Mouse (Mus musculus): ENCODE measurements around the gene Elmod3. TPM values are rescaled to one million over a fixed set of nuclear protein-coding genes. Genes with fewer than 3 reads are reported as not detected.

Gene Elmod3
- polyA plus RNA-seq, 1 experiment from 2014 or later = 17.6 TPM

DNA sequence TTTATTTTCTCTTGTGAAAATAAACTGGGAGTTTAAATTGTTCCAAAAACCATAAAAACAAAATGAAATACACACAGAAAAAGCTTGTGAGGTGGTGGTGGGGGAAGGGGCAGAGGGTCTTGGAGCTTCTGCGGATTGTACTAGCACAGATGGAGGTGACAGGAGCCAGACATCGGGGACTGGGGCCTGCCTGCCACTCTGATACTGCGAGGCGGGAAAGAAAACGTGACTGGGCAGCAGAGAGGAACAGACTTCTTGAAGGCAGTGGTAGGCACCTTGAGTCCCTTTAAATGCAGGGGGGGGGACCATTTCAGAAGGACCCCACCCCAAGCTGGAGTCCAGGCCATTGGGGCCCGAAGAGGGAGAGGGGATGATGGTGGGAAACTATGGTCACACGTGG is 28.2 kb upstream of the Elmod3 start:
- no peaks in the 10 kb centered on the region for H3K9me3 ChIP-seq (replicated peaks)
- peaks cover 25% of the 10 kb centered on the region for H3K36me3 ChIP-seq
- H3K9ac ChIP-seq = no peak overlapping the region
- no peak overlapping the region for H3K4me2 ChIP-seq (replicated peaks)
- no peaks in the 10 kb centered on the region for H3K27me3 ChIP-seq
- no peaks in the 10 kb centered on the region for H3K4me1 ChIP-seq
- ATAC-seq (ENCODE audit: low FRiP score) = no peak
- no peak overlapping the region for H3K4me3 ChIP-seq
- 91% methylated on average over 7 of the region's 7 CpGs for WGBS
- H3K27ac ChIP-seq = no peak overlapping the region

DNA sequence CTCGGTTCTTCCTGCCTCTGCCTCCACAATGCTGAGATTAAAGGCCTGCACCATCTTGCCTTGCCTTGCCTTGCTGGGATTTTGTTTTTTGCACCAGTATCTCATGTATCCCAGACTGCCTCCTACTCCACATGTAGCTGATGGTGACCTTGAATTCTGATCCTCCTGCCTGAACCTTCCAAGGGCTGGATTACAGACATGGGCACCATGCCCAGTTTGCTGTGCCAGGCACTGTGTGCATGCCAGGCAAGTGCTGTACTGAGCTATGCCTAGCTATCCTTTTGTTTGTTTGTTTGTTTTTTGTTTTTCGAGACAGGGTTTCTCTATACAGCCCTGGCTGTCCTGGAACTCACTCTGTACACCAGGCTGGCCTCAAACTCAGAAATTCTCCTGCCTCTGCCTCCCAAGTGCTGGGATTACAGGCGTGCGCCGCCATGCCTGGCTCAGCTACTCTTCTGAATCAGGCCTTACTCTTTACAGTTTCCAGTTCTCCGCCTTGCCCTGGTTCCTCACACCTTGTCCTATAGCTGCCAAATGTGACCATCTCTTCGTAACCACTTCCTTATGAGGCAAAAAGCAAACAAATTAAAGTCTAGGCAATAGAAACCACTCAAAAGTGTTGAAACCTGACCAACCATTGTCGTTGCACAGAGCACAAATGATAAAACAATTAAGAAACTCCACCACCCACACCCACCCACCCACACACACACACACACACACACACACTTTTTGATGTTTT is 25.6 kb upstream of the Elmod3 start:
- WGBS = 87% methylated on average over 8 of the region's 8 CpGs
- Histone ChIP-seq H3K27me3 (no peaks in the 10 kb centered on the region), H3K27ac (no peak overlapping the region), H3K36me3 (peaks cover 8% of the 10 kb centered on the region; the same call in 1 of the 2 replicates), H3K4me1 (no peaks in the 10 kb centered on the region), H3K4me3 (no peak overlapping the region), H3K9ac (no peak overlapping the region), H3K9me3 (replicated peaks) (no peaks in the 10 kb centered on the region), H3K4me2 (replicated peaks) (no peak overlapping the region)
- ATAC-seq (ENCODE audit: low FRiP score) = no peak

DNA sequence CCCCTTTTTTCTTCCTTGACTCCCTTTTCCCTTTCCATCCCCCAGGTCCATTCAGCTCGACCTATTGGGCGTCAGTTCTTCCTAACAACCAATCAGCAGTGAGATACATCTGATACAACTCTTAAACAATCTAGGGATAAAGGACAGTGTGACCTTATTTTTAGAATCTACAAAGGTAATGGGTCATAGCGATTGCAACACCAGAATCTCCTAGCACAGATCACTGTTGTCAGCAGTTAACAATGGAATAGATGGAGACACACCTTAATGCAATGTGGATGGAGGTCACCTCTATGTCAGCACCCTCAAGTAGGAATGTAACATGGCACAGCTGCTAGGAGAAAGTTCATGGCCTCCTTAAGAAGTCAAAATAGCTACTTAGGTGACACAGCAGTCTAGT is 24.7 kb upstream of the Elmod3 start:
- H3K4me2 ChIP-seq (replicated peaks) = no peak overlapping the region
- H3K9me3 ChIP-seq (replicated peaks) = no peaks in the 10 kb centered on the region
- 44% methylated on average over 3 of the region's 3 CpGs for WGBS
- H3K4me3 ChIP-seq = no peak overlapping the region
- no peaks in the 10 kb centered on the region for H3K27me3 ChIP-seq
- H3K4me1 ChIP-seq = no peaks in the 10 kb centered on the region
- ATAC-seq (ENCODE audit: low FRiP score) = no peak
- H3K27ac ChIP-seq = no peak overlapping the region
- no peak overlapping the region for H3K9ac ChIP-seq
- peaks cover 7% of the 10 kb centered on the region; the same call in 1 of the 2 replicates for H3K36me3 ChIP-seq

GRCm38 (mm10) chr6:72620920-72621319 is 22.7 kb upstream of the Elmod3 start:
- no peaks in the 10 kb centered on the region for H3K9me3 ChIP-seq (replicated peaks)
- H3K9ac ChIP-seq = no peak overlapping the region
- H3K4me1 ChIP-seq = peaks cover 8% of the 10 kb centered on the region
- no peak for ATAC-seq (ENCODE audit: low FRiP score)
- H3K4me3 ChIP-seq = no peak overlapping the region
- H3K27me3 ChIP-seq = no peaks in the 10 kb centered on the region
- 88% methylated on average over 5 of the region's 5 CpGs for WGBS
- no peak overlapping the region for H3K4me2 ChIP-seq (replicated peaks)
- no peak overlapping the region for H3K27ac ChIP-seq
- no peaks in the 10 kb centered on the region for H3K36me3 ChIP-seq

GRCm38 (mm10) chr6:72619734-72620532 is 21.7 kb upstream of the Elmod3 start:
- Histone ChIP-seq H3K27me3 (no peaks in the 10 kb centered on the region), H3K27ac (no peak overlapping the region), H3K4me3 (no peak overlapping the region), H3K36me3 (no peaks in the 10 kb centered on the region), H3K4me2 (replicated peaks) (no peak overlapping the region), H3K9me3 (replicated peaks) (no peaks in the 10 kb centered on the region), H3K4me1 (peaks cover 18% of the 10 kb centered on the region), H3K9ac (no peak overlapping the region)
- 62% methylated on average over 12 of the region's 12 CpGs for WGBS
- no peak for ATAC-seq (ENCODE audit: low FRiP score)

- peak within 1 kb of the TSS; percentile 83 for H3K4me3 ChIP-seq
- no peaks in the 10 kb centered on the region for H3K9me3 ChIP-seq (replicated peaks)
- peak within 1 kb of the TSS; percentile 95 for H3K27ac ChIP-seq
- H3K4me1 ChIP-seq = peaks cover 35% of the 10 kb centered on the region
- peak within 1 kb of the TSS; percentile 84 for H3K9ac ChIP-seq
- H3K27me3 ChIP-seq = no peaks in the 10 kb centered on the region
- under 1% methylated on average over 41 of the region's 41 CpGs for WGBS
- peak within 1 kb of the TSS; percentile 97 for H3K4me2 ChIP-seq (replicated peaks)
- peak; percentile 98 for ATAC-seq (ENCODE audit: low FRiP score)
- peaks cover 11% of the 10 kb centered on the region for H3K36me3 ChIP-seq
Measured at GRCm38 (mm10) chr6:72616643-72617288, 18.6 kb upstream of the Elmod3 start, which contains the start of gene Tgoln1. Tgoln1 (minus strand) TSS chr6:72617000.

- Histone ChIP-seq H3K27me3 (no peaks in the 10 kb centered on the region), H3K27ac (no peak overlapping the region), H3K36me3 (peaks cover 21% of the 10 kb centered on the region), H3K4me3 (peak overlapping the region; percentile 83), H3K4me2 (replicated peaks) (peak overlapping the region; percentile 97), H3K9me3 (replicated peaks) (no peaks in the 10 kb centered on the region), H3K4me1 (peaks cover 35% of the 10 kb centered on the region), H3K9ac (peak overlapping the region; percentile 84)
- 27% methylated on average over 25 of the region's 25 CpGs for WGBS
- ATAC-seq (ENCODE audit: low FRiP score) = peak; percentile 23
Measured at GRCm38 (mm10) chr6:72615561-72616375, 17.6 kb upstream of the Elmod3 start.

GRCm38 (mm10) chr6:72615151-72615550 is 16.9 kb upstream of the Elmod3 start:
- peak overlapping the region; percentile 97 for H3K4me2 ChIP-seq (replicated peaks)
- H3K9ac ChIP-seq = peak overlapping the region; percentile 84
- H3K36me3 ChIP-seq = peaks cover 27% of the 10 kb centered on the region
- no peaks in the 10 kb centered on the region for H3K27me3 ChIP-seq
- H3K27ac ChIP-seq = no peak overlapping the region
- H3K4me1 ChIP-seq = peaks cover 35% of the 10 kb centered on the region
- no peak for ATAC-seq (ENCODE audit: low FRiP score)
- no peaks in the 10 kb centered on the region for H3K9me3 ChIP-seq (replicated peaks)
- H3K4me3 ChIP-seq = peak overlapping the region; percentile 83
- WGBS = 80% methylated on average over 2 of the region's 2 CpGs

DNA sequence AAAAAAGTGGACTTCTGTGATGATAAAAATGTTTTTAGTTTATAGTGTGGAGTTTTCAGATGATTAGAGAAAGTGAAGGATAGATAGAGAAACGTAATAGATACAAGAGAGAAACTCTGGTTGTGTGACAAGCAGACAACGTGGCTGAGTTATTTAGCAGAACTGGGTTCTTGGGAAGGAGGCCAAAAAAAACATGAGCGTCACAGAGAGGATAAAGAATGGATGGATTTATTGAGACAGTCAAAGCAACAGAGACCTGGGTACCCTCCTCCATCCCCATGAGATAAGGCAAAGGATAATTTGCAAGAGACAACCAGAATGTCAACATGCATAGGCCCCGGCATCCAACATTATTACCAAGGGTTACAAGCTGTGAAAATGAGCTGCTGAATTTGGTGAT is 12.0 kb upstream of the Elmod3 start:
- Histone ChIP-seq H3K4me2 (replicated peaks) (no peak overlapping the region), H3K27me3 (no peaks in the 10 kb centered on the region), H3K27ac (no peak overlapping the region), H3K4me1 (peaks cover 20% of the 10 kb centered on the region), H3K9me3 (replicated peaks) (no peaks in the 10 kb centered on the region), H3K4me3 (no peak overlapping the region), H3K9ac (no peak overlapping the region), H3K36me3 (peaks cover 66% of the 10 kb centered on the region)
- 90% methylated on average over 4 of the region's 4 CpGs for WGBS
- no peak for ATAC-seq (ENCODE audit: low FRiP score)

GRCm38 (mm10) chr6:72608662-72609184 is 10.5 kb upstream of the Elmod3 start:
- Histone ChIP-seq H3K27ac (no peak overlapping the region), H3K9me3 (replicated peaks) (no peaks in the 10 kb centered on the region), H3K9ac (no peak overlapping the region), H3K4me1 (peaks cover 5% of the 10 kb centered on the region), H3K4me3 (no peak overlapping the region), H3K4me2 (replicated peaks) (no peak overlapping the region), H3K27me3 (no peaks in the 10 kb centered on the region), H3K36me3 (peaks cover 77% of the 10 kb centered on the region)
- WGBS = 92% methylated on average over 4 of the region's 4 CpGs
- ATAC-seq (ENCODE audit: low FRiP score) = no peak

GRCm38 (mm10) chr6:72607676-72608075 is 9.5 kb upstream of the Elmod3 start:
- Histone ChIP-seq H3K4me3 (no peak overlapping the region), H3K9me3 (replicated peaks) (no peaks in the 10 kb centered on the region), H3K9ac (no peak overlapping the region), H3K4me1 (no peaks in the 10 kb centered on the region), H3K27me3 (no peaks in the 10 kb centered on the region), H3K36me3 (peaks cover 74% of the 10 kb centered on the region), H3K4me2 (replicated peaks) (no peak overlapping the region), H3K27ac (no peak overlapping the region)
- no peak for ATAC-seq (ENCODE audit: low FRiP score)
- 91% methylated on average over 5 of the region's 5 CpGs for WGBS
